Mouse (Mus musculus): ENCODE measurements around the gene Mgll.

Gene Mgll

GRCm38 (mm10) chr6:88829579-88829978, 105.4 kb downstream of the Mgll start:
- DNase-seq (ENCODE audit: low spot score) = no peak

- no peak for DNase-seq (ENCODE audit: low spot score)
These were observed 106.0 kb downstream of the Mgll start for GRCm38 (mm10) chr6:88830112-88830702.

- peak; percentile 92 for DNase-seq (ENCODE audit: low spot score)
These were observed 107.2 kb downstream of the Mgll start for GRCm38 (mm10) chr6:88831456-88831855.

- DNase-seq (ENCODE audit: low spot score) = no peak
These were observed 108.5 kb downstream of the Mgll start for GRCm38 (mm10) chr6:88832663-88833062.

GRCm38 (mm10) chr6:88833340-88834140, 109.3 kb downstream of the Mgll start:
- no peak for DNase-seq (ENCODE audit: low spot score)

GRCm38 (mm10) chr6:88835047-88835446, 110.8 kb downstream of the Mgll start:
- DNase-seq (ENCODE audit: low spot score) = no peak

- no peak for DNase-seq (ENCODE audit: low spot score)
These were observed 112.1 kb downstream of the Mgll start for GRCm38 (mm10) chr6:88836178-88836819.

- DNase-seq (ENCODE audit: low spot score) = no peak
These were observed 113.8 kb downstream of the Mgll start for GRCm38 (mm10) chr6:88837999-88838398.

- DNase-seq (ENCODE audit: low spot score) = no peak
These were observed 114.4 kb downstream of the Mgll start for GRCm38 (mm10) chr6:88838613-88839012.

- DNase-seq (ENCODE audit: low spot score) = no peak
These were observed 115.1 kb downstream of the Mgll start for GRCm38 (mm10) chr6:88839135-88839970.

- DNase-seq (ENCODE audit: low spot score) = no peak
These were observed 116.0 kb downstream of the Mgll start for GRCm38 (mm10) chr6:88840211-88840610.

GRCm38 (mm10) chr6:88840791-88841513, 116.7 kb downstream of the Mgll start:
- DNase-seq (ENCODE audit: low spot score) = peak; percentile 37

- DNase-seq (ENCODE audit: low spot score) = no peak
These were observed 117.2 kb downstream of the Mgll start for GRCm38 (mm10) chr6:88841514-88841780.

GRCm38 (mm10) chr6:88841781-88842689, 117.8 kb downstream of the Mgll start, which contains the start of gene Abtb1:
Gene Abtb1 (minus strand): TSS chr6:88841984.
- DNase-seq (ENCODE audit: low spot score) = peak; percentile 100

GRCm38 (mm10) chr6:88842731-88843151, 118.5 kb downstream of the Mgll start:
- DNase-seq (ENCODE audit: low spot score) = no peak

GRCm38 (mm10) chr6:88843241-88843640, 119.0 kb downstream of the Mgll start:
- no peak for DNase-seq (ENCODE audit: low spot score)

GRCm38 (mm10) chr6:88843781-88844725, 119.8 kb downstream of the Mgll start:
- DNase-seq (ENCODE audit: low spot score) = no peak

GRCm38 (mm10) chr6:88844901-88845565, 120.8 kb downstream of the Mgll start:
- no peak for DNase-seq (ENCODE audit: low spot score)

- no peak for DNase-seq (ENCODE audit: low spot score)
These were observed 123.4 kb downstream of the Mgll start for GRCm38 (mm10) chr6:88847571-88847970.

Data from retina, embryonic 14.5 days (tissue).